Mouse (Mus musculus): ENCODE results near the gene Fam71e1.

DNA sequence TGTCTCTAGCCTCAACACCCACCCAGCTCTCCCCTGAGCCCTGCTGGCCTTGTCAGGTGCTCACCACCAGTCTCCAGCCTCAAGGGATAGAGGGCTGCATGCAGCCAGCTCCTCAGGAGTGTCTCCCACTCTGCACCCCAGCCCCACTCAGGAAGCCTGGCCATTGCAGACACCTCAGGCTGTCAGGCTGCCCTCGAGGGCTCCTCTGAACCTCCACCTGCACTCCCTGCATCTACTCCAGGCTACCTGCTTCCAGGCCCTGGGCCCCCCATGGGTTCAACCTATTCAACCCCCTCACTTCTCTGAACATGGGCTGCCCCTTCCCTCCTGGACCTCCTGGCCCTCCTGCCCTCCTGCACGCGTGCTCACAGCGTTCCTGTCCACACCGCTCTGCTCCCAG, 5.0 kb upstream of the Fam71e1 start:
- TF ChIP-seq CTCF (IDR thresholded peaks at IDR 0.05; ENCODE audit: insufficient read depth, low read length), result no peak
- TF ChIP-seq POLR2A (IDR thresholded peaks at IDR 0.05; ENCODE audit: borderline replicate concordance, extremely low read depth, low read depth, low read length), result no peak
